Mouse (Mus musculus) liver, embryonic 13.5 days (tissue): ENCODE data around the gene Nhlrc4. TPM values are rescaled to one million over a fixed set of nuclear protein-coding genes. Genes with fewer than 3 reads are reported as not detected.
A peak's percentile ranks its signal among the peaks of the same experiment; 100 is the strongest.

Experiments used
- ATAC-seq: fragments of 200-750 bp; cut with Nextera tagmentation; 2 replicates; pipeline ENCODE4 v1.8.0; 2017; ENCODE audit warnings: low read depth, mild to moderate bottlenecking, moderate number of reproducible peaks, moderate library complexity
- DNase-seq: peaks from one replicate; pipeline ENCODE4 v3.0.0; 2022
- H3K27ac ChIP-seq: fragments of 300-500 bp; sonication (generic); 2 replicates; pipeline ENCODE4 v1.5.1; 2015; ENCODE audit warnings: moderate library complexity, mild to moderate bottlenecking, inconsistent platforms
- H3K27me3 ChIP-seq: fragments of 300-500 bp; sonication (generic); 2 replicates; pipeline ENCODE4 v1.6.1; 2015; ENCODE audit warnings: mild to moderate bottlenecking, inconsistent platforms
- H3K36me3 ChIP-seq: fragments of 300-500 bp; sonication (generic); 2 replicates; pipeline ENCODE4 v1.6.1; 2015; ENCODE audit warnings: mild to moderate bottlenecking, inconsistent platforms
- H3K4me1 ChIP-seq: fragments of 300-500 bp; sonication (generic); replicated peaks from 2 replicates; pipeline ENCODE4 v1.6.1; 2015; ENCODE audit warnings: inconsistent platforms
- H3K4me2 ChIP-seq: fragments of 300-500 bp; sonication (generic); 2 replicates; pipeline ENCODE4 v1.6.1; 2015; ENCODE audit warnings: inconsistent platforms, mild to moderate bottlenecking, moderate library complexity
- H3K4me3 ChIP-seq: fragments of 300-500 bp; sonication (generic); replicated peaks from 2 replicates; pipeline ENCODE4 v1.5.1; 2015; ENCODE audit warnings: mild to moderate bottlenecking, inconsistent platforms
- H3K9ac ChIP-seq: fragments of 300-500 bp; sonication (generic); 2 replicates; pipeline ENCODE4 v1.6.1; 2015; ENCODE audit warnings: mild to moderate bottlenecking, inconsistent platforms
- H3K9me3 ChIP-seq: fragments of 300-500 bp; sonication (generic); replicated peaks from 2 replicates; pipeline ENCODE4 v1.6.1; 2016; ENCODE audit warnings: inconsistent platforms
- WGBS: fragments of 180-500 bp; shearing (Covaris S2); methylation state at CpG from one replicate; pipeline ENCODE4 v1.1.7; 2015; ENCODE audit not compliant: insufficient replicate concordance; 5-methylcytosine and 5-hydroxymethylcytosine counted together
- polyA plus RNA-seq: library from polyadenylated mRNA; unstranded; fragments of >200 nt; fragmentation: Nextera tagmentation; extraction: Ambion mirVana; gene quantifications from 2 replicates; pipeline ENCODE4 v1.2.1, GENCODE M21; 2015

Gene Nhlrc4
- polyA plus RNA-seq, 1 experiment from 2014 or later = 7.2 TPM

GRCm38 (mm10) chr17:25979829-25980738 is 35.3 kb upstream of the Nhlrc4 start:
- peaks cover 8% of the 10 kb centered on the region; the same call in 1 of the 2 replicates for H3K36me3 ChIP-seq
- H3K27ac ChIP-seq = peak overlapping the region; percentile 36
- no peak overlapping the region for H3K4me3 ChIP-seq
- no peak overlapping the region for H3K4me2 ChIP-seq
- 85% methylated on average over 5 of the region's 5 CpGs for WGBS
- peaks cover 75% of the 10 kb centered on the region for H3K4me1 ChIP-seq
- ATAC-seq (no peak), DNase-seq (no peak)
- no peaks in the 10 kb centered on the region for H3K9me3 ChIP-seq
- 0 out of 2 replicates have a peak overlapping the region, but pooled peaks have one; percentile 0 for H3K9ac ChIP-seq
- H3K27me3 ChIP-seq = no peaks in the 10 kb centered on the region

- H3K9ac ChIP-seq = peak overlapping the region; percentile 13; the same call in 1 of the 2 replicates
- no peak for DNase-seq
- H3K27me3 ChIP-seq = no peaks in the 10 kb centered on the region
- H3K4me3 ChIP-seq = no peak overlapping the region
- no peak for ATAC-seq
- H3K36me3 ChIP-seq = peaks cover 12% of the 10 kb centered on the region; the same call in 1 of the 2 replicates
- peak overlapping the region; percentile 59 for H3K27ac ChIP-seq
- H3K4me2 ChIP-seq = no peak overlapping the region
- no peaks in the 10 kb centered on the region for H3K9me3 ChIP-seq
- H3K4me1 ChIP-seq = peaks cover 54% of the 10 kb centered on the region
- WGBS = 66% methylated on average over 4 of the region's 4 CpGs
Measured at GRCm38 (mm10) chr17:25970954-25971707, 26.4 kb upstream of the Nhlrc4 start.

GRCm38 (mm10) chr17:25970448-25970847 is 25.7 kb upstream of the Nhlrc4 start:
- no peak overlapping the region for H3K9ac ChIP-seq
- no peak overlapping the region for H3K4me3 ChIP-seq
- peaks cover 12% of the 10 kb centered on the region; the same call in 1 of the 2 replicates for H3K36me3 ChIP-seq
- no peaks in the 10 kb centered on the region for H3K27me3 ChIP-seq
- DNase-seq = no peak
- no peak for ATAC-seq
- H3K4me1 ChIP-seq = peaks cover 54% of the 10 kb centered on the region
- H3K9me3 ChIP-seq = no peaks in the 10 kb centered on the region
- 86% methylated on average over 9 of the region's 9 CpGs for WGBS
- no peak overlapping the region for H3K4me2 ChIP-seq
- H3K27ac ChIP-seq = peak overlapping the region; percentile 59; the same call in 1 of the 2 replicates

GRCm38 (mm10) chr17:25968176-25968575 is 23.4 kb upstream of the Nhlrc4 start:
- WGBS = 30% methylated on average over 1 of the region's 1 CpGs
- Histone ChIP-seq H3K9ac (peak overlapping the region; percentile 50), H3K27me3 (no peaks in the 10 kb centered on the region), H3K4me1 (peaks cover 73% of the 10 kb centered on the region), H3K9me3 (no peaks in the 10 kb centered on the region), H3K4me3 (no peak overlapping the region), H3K36me3 (peaks cover 33% of the 10 kb centered on the region), H3K27ac (peak overlapping the region; percentile 74), H3K4me2 (peak overlapping the region; percentile 6; the same call in 1 of the 2 replicates)
- ATAC-seq = peak; percentile 74
- no peak for DNase-seq

- H3K9me3 ChIP-seq = no peaks in the 10 kb centered on the region
- no peak overlapping the region for H3K4me2 ChIP-seq
- DNase-seq = no peak
- no peak for ATAC-seq
- H3K27ac ChIP-seq = peak overlapping the region; percentile 74
- H3K36me3 ChIP-seq = peaks cover 35% of the 10 kb centered on the region
- H3K27me3 ChIP-seq = no peaks in the 10 kb centered on the region
- WGBS = 58% methylated on average over 3 of the region's 3 CpGs
- peak overlapping the region; percentile 50; the same call in 1 of the 2 replicates for H3K9ac ChIP-seq
- H3K4me1 ChIP-seq = peaks cover 74% of the 10 kb centered on the region
- H3K4me3 ChIP-seq = no peak overlapping the region
Measured at GRCm38 (mm10) chr17:25967652-25968051, 22.9 kb upstream of the Nhlrc4 start.

GRCm38 (mm10) chr17:25964271-25964670 is 19.5 kb upstream of the Nhlrc4 start:
- Histone ChIP-seq H3K27ac (peak overlapping the region; percentile 98), H3K4me3 (no peak overlapping the region), H3K9ac (peak overlapping the region; percentile 82), H3K27me3 (no peaks in the 10 kb centered on the region), H3K4me2 (no peak overlapping the region), H3K4me1 (peaks cover 86% of the 10 kb centered on the region), H3K9me3 (no peaks in the 10 kb centered on the region), H3K36me3 (peaks cover 45% of the 10 kb centered on the region)
- 81% methylated on average over 7 of the region's 7 CpGs for WGBS
- ATAC-seq (no peak), DNase-seq (no peak)

GRCm38 (mm10) chr17:25962413-25962905 is 17.7 kb upstream of the Nhlrc4 start:
- Histone ChIP-seq H3K27me3 (no peaks in the 10 kb centered on the region), H3K27ac (peak overlapping the region; percentile 98), H3K9ac (peak overlapping the region; percentile 82), H3K4me2 (peak overlapping the region; percentile 73), H3K36me3 (peaks cover 63% of the 10 kb centered on the region), H3K4me3 (peak overlapping the region; percentile 53), H3K4me1 (peaks cover 69% of the 10 kb centered on the region), H3K9me3 (no peaks in the 10 kb centered on the region)
- 85% methylated on average over 7 of the region's 7 CpGs for WGBS
- DNase-seq (no peak), ATAC-seq (no peak)

GRCm38 (mm10) chr17:25961566-25961965 is 16.8 kb upstream of the Nhlrc4 start:
- H3K36me3 ChIP-seq = peaks cover 71% of the 10 kb centered on the region

GRCm38 (mm10) chr17:25959630-25960467 is 15.1 kb upstream of the Nhlrc4 start:
- ATAC-seq (no peak), DNase-seq (no peak)
- WGBS = 89% methylated on average over 21 of the region's 23 CpGs
- H3K4me2 ChIP-seq = no peak overlapping the region; the same call in 1 of the 2 replicates
- H3K9me3 ChIP-seq = no peaks in the 10 kb centered on the region
- H3K9ac ChIP-seq = peak overlapping the region; percentile 82; the same call in 1 of the 2 replicates
- no peaks in the 10 kb centered on the region for H3K27me3 ChIP-seq
- peaks cover 66% of the 10 kb centered on the region for H3K36me3 ChIP-seq
- H3K27ac ChIP-seq = peak overlapping the region; percentile 98
- H3K4me1 ChIP-seq = peaks cover 67% of the 10 kb centered on the region
- H3K4me3 ChIP-seq = no peak overlapping the region

More at GRCm38 (mm10) chr17:25961566-25961965, 16.8 kb upstream of the Nhlrc4 start:
- 44% methylated on average over 5 of the region's 5 CpGs for whole genome bisulfite sequencing
- Histone ChIP-seq H3K27ac (peak overlapping the region; percentile 98), H3K27me3 (no peaks in the 10 kb centered on the region), H3K4me3 (peak overlapping the region; percentile 53), H3K9ac (peak overlapping the region; percentile 82), H3K9me3 (no peaks in the 10 kb centered on the region), H3K4me2 (peak overlapping the region; percentile 73), H3K4me1 (peaks cover 64% of the 10 kb centered on the region)
- DNase-seq = peak; percentile 85
- peak; percentile 98 for ATAC-seq

GRCm38 (mm10) chr17:25958771-25959494 is 14.2 kb upstream of the Nhlrc4 start:
- Histone ChIP-seq H3K9me3 (no peaks in the 10 kb centered on the region), H3K4me2 (no peak overlapping the region), H3K4me1 (peaks cover 58% of the 10 kb centered on the region), H3K4me3 (no peak overlapping the region), H3K9ac (no peak overlapping the region), H3K36me3 (peaks cover 57% of the 10 kb centered on the region), H3K27ac (peak overlapping the region; percentile 98), H3K27me3 (peaks cover 3% of the 10 kb centered on the region)
- 91% methylated on average over 11 of the region's 11 CpGs for WGBS
- no peak for ATAC-seq
- no peak for DNase-seq
